Mouse (Mus musculus) ovary, adult 18-20 months (tissue): ENCODE measurements at regions not wholly inside any gene's neighbourhood (a gene's known extent, or its start where the extent isn't known, plus 50 kb on each side); places are given as distances from the start of the nearest gene placed in this dataset.

Experiments
- DNase-seq: peaks from one replicate; pipeline ENCODE4 v3.0.0; 2022; ENCODE audit warnings: low spot score, mixed read lengths

DNA sequence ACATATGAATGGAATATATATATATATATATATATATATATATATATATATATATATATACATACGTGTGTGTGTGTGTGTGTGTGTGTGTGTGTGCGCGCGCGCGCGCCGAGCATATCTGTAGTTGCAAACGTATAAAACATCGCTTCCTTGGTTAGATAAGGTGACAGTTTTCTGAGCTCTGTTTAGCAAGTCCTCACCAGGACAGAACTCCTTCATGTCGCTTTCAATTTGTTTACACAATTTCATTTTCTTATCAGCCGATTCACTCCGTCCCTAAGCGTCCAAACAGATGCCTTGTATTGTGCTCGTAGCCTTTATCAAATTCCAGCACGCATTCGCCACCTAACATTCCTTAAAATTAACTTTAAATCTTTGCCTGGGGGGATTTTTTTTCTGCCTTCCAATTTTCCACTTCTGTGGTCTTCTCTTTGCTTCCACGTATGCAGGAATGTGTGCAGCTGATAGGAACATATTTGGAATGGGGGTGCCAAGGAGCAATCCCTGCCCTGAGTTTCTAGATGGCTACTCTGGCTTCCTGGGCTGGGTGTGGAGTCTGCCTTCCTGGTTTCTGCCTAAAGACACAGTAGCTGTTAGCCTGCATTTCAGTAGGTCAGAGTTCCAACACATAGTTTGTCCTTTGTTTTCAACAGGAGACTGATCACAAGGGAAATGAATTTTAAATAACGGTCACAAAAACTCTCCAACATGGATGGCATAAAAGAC lies 575.7 kb downstream of the Robo2 start:
- no peak for DNase-seq

DNA sequence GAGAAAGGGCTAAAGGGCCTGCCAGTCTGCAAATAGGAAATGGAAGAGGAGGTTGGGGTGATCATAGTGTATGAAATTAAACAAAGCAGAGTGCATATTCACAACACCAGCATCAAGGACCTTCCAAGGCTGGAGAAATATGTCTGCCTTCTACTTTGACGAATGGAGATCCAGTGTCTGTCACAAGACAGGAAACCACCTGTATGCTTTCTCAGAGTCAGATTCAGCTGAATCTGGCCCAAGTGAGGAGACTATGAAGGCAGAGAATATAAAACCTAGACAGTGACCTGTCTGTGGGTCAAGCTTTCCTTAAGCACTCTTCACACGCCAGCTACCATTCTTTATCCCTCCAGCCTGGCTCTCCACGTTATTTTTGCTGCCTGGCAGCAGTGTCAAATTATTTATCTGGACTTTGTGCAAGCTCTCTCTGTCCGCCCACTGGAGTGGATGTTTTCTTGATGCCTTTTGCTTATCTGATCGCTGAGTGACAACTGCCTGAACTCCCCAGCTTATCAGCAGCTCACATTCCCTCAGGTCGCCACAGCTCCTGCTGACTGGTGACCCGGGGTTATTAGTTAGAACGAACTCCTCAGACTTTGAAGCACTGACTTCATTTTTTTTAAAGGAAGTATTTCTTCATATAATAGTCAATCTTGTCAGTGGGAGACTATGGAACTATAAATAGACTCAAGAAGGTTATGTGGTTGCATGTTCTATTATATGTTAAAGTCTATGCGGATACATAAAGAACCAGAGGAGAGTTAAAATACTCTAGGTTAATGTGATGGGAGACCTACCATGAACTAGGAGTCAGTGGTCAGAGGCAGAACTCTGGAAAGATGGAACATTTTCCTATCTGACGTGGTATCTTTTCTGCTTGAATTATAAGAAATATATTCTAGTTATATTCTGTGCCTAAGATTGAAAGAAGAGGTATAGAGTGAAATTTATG lies 590.0 kb downstream of the Robo2 start:
- DNase-seq: no peak

DNA sequence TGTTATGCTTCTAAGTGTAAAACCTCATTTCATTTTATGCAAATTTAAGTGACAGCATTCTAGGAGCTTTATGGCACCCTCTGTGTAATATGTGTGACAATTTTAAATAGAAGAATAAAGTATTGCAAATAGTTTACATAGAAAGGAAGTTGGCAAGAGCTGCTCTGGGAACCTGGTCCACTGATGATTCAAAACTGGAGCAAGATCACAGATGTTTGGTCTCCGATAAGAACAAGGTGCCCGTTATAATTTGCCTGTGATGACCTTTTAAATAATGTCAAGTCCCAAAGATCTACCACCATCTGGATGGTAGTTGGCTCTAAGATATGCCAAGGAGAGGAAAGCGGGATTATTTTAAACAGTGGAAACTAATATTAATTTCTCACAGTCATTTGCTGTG lies 607.1 kb downstream of the Robo2 start:
- no peak for DNase-seq

DNA sequence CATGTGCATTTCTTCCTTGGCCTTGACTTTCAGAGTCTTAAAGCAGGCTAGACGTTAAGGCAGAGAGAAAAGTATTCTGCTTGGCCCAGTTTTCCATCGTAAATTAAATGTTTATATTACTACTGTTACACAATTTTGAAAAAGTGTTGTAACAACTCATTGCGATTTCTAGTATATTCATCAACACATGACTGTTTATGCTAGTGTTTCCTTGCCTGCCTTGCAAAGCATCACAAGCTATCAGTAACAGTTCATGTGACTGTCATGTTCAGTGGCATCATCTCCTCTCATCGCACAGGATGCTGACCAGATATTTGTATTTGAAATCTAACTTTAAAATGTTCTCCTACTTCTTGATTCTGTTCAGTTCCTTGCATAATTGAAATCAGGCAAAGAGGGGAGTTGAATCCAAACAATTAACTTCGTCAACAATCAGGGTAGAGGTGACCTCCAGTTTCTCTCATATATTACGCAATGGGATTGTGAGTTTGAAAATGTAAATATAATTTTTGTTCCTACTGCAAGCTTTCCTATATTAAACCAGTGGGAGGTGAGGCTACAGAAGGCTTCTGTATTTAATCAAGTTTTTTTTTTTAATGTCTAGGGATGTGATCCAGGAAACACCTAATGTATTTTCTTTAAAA lies 615.0 kb downstream of the Robo2 start:
- no peak for DNase-seq

DNA sequence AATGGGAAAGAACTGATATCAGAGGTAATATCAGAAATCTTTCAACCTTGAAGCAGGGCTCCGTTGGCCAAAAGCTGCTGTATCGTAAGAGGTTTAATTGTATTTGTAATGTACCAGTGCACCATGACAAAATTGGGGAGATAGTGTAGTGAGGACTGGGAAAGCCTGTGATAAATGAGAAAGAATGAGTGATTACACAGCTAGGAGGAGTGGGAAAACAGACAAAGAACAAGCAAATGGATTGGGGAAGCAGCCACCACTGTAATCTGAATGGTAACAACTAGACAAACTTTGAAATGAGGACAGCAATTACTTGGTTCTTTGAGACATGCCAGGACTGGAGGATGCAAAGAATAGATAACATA lies 626.6 kb downstream of the Robo2 start:
- DNase-seq: no peak

DNA sequence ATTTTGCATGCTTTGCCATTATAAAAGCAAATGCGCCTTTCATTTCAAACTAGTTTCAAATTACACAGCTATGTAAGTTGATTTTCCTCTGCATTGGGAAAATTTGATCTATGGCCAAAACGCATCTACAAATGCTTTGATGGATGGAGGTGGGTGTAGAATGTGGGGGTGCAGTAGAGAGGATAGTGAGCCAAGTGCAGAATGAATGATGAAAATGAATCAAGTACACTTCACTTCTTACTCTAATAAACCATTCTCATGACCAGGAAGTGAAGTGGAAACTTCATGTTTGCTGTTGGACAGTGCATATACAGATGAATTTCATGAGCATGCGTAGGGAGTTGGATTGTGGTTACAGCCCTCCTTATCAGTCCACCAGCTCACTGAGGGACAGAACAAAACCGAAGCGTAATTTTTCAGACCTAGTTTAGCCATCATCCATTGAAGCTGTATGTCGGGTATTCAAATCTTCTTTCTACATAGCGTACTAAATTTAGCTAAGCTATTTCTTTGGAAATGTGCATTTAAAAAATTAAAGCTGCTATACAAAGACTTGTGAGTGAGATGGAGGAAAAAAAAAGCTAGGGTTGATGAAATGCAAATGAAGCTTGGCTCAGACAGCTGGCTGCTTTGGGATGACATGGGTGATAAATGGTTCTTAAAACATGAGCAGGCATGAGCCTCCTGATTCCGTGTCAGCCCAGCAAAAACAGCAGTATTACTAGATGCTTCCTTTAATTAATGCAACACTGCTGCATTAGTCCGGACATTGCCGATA lies 627.1 kb downstream of the Robo2 start:
- DNase-seq: no peak

DNA sequence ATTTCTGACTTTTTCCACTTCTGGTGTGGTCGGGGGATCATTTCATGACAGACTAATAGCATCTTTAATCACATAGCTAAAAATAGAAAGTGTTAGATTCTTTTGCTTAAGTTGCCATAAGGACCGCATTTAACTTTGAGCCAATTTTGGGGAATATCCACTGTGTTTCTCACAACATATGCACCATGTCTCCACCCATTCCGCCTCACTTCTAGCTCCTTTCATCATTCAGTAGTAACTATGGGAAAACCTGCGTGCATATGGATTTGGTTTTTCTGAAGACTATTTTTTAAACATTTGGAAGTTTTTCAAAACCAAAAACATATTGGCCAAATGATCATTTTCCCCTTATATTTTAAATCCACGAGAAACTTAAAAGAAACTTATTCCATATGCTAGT lies 639.2 kb downstream of the Robo2 start:
- no peak for DNase-seq

DNA sequence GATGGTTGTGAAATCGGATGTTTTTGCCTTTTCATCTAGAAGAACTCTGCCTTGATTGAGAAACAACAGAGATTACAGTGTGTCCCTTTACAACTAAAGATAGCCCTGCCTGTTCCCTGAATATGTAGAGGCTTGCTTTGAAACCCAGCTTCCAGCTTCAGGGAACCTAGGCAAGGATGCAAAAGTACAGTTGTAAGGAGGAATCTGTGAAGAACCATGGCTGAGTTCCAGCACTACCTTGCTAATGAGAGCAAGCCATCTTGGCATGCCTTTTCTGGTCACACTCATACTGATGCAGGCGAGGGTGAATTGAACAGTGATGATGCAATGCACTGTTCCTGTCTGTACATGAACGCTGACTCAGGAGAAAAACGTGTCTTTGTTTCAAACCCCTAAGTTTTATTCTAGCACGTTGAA lies 641.2 kb downstream of the Robo2 start:
- no peak for DNase-seq

DNA sequence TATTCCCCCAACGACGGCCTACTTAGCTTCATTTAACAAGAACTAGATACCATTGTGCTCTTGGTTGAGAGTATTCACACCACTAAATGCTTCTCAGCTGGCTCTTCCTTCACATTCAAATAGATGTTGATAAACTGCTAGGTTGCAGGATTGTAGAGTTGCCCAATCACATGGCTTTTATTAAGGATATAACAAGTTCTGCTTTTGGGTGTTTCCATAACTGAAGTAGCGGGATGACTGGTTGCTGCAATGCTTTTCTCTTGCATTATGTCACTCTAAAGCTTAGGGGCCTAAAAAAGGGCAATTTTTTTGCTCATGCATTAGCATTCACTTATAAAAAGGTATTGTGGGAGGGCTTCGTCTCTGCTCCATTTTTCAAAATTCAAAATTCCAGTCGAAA lies 641.9 kb downstream of the Robo2 start:
- DNase-seq: no peak

DNA sequence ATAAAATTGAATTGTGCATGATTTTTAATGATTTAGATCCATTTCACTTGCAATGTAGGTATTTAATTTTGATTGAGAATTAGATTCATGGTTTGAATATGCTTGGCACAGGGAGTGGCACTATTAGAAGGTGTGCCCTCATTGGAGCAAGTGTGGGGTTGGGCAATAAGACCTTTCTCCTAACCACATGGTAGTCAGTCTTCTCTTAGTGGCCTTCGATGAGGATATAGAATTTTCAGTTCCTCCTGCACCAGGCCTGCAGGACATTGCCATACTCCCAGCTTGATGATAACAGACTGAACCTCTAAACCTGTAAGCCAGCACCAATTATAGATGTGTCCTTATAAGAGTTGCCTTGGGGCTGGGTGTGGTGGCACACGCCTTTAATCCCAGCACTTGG lies 642.9 kb downstream of the Robo2 start:
- DNase-seq: no peak

DNA sequence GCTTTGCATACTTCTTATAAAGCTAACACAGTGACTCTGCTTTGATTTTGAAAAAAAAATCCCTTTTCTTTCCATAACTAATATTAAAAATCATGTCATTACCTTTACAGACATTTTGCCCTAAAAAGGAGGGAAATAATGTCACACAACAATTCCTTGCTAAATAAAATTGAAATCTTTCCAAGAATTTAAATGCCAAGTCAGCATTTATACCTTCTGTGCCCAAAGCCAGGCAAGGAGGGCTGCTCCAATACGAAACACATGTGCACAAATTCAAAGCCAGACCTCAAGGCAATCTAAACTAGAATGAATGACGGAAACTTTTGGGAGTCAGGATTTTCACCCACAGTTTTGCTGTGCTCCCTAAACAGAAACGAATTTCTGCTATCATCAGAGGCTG lies 646.4 kb downstream of the Robo2 start:
- DNase-seq: no peak

DNA sequence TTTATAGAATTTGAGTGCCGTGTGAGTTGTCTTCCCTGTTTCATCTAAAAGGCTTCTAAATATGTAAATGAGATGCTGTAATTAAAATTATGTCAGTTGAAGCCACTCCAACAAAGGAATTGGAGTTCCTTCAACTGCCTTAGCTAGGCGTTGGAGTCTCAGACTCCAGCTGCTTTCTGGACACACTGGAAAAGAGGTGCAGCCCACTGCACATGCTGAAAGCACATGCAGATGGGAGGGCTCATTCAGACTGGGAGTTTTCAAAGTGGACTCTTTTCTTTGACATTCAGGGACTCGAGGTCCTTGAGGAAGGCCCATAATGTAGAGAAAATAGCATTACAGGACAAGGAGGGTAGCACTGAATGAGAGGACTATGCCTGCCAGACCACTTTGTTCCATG lies 650.7 kb downstream of the Robo2 start:
- no peak for DNase-seq

DNA sequence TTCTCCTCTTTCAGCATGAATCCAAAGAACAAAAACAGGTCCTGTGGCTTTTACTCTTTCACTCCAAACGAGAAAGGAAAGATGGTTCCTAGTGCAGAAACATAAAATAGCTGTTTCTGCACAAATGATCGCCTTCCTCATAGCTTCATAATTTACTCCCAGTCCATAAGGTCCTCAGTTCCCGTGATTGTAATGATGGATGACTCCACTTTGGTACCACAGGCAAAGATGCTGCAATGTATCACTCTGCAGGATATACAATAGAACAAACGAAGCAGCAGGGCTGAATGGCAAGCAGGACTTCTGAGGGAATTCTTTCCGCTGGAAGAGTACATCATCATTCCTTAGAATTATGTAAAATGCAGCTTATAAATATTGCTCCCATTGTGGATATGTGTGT lies 652.8 kb downstream of the Robo2 start:
- no peak for DNase-seq

DNA sequence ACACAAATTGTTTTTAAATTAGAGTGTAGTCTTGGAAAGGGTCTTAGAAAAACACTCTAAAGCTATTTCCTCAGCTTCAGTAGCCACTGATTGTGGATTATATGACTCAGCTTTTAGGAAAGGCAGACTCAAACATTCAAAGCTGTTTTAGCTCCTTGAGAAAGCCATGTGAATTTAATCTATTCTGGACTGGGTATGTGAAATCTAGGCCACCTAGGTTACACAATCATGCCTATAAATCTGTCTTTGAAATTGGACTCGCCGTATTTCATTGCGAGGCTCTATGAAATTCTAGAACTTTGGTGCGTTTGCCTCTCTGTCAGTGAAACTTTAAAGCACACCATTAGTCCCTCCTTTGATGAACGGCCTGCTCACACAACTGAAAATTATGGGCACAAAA lies 657.3 kb downstream of the Robo2 start:
- no peak for DNase-seq

DNA sequence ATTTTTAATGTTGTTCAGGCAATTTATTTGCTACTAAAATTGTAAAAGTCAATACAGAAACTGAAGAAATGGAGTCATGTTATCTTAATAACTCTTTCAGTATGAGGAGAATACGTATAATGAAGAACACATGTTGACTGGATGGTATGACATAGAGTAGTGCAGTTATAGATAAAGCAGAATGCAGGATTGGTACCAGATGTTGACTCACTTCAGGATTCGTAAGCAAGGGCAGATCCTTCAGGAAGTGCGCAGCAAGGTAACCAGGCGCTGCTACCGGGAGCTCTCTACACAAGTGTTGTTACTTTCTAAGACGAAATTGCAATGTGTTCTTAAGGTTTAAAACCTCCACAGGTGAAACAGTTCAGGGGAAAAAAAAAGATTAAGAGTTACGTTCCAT lies 683.3 kb downstream of the Robo2 start:
- DNase-seq: no peak

DNA sequence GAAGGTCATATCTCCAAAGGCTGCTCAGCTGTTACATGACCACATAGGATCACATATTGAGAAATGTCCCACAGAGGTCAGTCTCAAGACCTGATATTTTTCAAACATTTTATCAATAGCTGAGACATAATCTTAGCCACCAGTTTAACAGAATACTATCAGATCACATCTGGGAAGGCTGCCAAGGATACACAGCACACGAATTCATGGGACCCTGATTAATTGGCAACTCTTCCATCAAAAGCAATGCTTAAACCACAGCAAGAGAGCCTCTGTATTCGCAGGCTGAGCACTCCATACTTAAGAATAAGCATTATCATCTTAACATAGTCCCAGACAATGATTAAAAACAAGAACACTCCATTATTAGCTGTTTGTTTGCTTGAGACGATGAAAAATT lies 691.9 kb downstream of the Robo2 start:
- DNase-seq: no peak

DNA sequence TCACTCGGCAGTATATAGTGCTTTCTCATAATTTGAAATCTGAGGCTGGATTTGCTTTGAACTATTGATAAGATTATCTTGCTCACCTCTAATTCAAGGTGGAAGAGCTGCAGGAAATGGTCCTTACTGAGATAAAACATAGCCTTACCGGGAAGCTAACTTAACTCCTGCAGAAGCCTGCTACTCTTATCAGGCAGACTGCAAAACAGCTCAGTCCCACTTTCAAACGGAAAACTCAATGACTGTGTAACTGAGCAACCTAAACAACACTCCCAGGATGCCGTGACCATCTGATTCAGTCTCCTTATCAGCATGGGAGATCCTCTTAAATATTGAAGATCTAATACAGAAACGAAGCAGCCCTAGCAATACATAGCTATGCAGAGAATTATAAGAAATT lies 695.3 kb downstream of the Robo2 start:
- no peak for DNase-seq

DNA sequence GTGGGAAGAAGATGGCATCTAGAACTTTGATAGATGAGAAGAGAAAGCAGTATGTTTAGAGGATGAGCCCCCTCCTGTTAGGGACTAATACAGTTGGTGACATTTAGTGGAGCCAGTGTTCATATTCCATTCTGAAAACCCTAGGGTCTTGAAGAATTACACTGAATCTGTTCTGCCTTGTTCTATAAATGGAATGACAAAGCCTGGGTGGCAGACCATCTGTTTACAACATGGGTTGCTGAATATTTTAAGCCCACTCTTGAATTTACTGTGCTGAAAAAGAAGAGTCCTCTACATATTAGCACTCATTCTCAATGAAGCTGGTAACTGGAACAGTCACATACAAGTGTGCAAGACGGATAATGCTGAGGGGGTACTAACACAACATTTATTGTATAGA lies 704.6 kb downstream of the Robo2 start:
- no peak for DNase-seq

DNA sequence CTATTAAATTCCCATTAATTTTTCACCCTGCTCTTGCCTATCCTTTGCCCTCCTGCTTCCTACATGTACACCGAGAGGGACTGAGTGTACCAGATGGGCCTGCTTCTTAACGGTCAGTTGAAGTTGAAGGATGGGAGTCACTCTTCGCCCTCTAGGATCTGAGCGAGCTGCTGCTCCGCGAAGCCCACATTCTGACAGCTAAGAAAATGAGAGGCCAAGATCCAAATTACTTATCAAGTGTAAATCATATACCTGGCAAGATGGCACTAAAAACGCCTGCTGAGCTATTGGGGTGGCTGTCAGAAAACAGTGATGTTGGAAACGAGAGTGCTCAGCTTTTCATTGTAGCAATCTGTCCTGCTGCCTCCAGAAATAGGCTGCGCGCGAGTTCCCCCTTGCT lies 722.4 kb downstream of the Robo2 start:
- DNase-seq: no peak

DNA sequence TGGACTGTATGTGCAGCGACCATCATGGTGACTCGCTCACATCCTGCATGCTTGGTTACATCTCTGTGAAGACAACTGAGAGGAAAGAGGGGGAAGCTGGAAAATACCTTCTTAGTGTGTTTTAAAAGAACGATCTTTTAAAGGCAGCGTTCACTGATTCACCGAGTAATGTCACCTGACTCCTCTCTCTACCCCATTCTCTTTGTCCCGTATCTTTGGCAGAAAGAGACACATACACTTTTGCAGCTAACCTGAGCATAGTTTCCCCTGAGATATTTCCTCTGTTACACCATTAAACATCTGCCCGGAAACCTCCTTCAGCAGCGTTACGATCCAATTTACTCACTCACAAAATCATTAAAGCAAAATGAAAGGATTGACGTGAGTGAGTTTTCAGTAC lies 731.8 kb downstream of the Robo2 start:
- DNase-seq: no peak

DNA sequence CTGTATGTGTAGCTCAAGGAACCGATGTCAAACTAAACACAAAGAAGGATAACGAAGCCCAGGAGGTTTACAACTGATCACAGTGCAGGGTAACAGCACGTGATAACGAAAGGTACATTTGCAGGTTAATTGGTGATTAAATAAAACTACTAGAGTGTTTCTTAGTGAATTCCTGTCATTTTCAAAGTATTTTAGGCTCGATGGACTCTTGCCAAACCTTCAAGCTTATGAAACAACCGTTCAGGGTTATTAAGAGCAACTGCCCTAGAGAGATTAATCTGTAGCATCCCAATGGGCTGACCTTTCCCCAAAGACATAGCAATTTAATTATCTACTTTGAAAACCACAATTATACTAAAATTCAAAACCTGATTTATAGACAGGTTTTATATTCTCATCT lies 741.1 kb downstream of the Robo2 start:
- DNase-seq: no peak

DNA sequence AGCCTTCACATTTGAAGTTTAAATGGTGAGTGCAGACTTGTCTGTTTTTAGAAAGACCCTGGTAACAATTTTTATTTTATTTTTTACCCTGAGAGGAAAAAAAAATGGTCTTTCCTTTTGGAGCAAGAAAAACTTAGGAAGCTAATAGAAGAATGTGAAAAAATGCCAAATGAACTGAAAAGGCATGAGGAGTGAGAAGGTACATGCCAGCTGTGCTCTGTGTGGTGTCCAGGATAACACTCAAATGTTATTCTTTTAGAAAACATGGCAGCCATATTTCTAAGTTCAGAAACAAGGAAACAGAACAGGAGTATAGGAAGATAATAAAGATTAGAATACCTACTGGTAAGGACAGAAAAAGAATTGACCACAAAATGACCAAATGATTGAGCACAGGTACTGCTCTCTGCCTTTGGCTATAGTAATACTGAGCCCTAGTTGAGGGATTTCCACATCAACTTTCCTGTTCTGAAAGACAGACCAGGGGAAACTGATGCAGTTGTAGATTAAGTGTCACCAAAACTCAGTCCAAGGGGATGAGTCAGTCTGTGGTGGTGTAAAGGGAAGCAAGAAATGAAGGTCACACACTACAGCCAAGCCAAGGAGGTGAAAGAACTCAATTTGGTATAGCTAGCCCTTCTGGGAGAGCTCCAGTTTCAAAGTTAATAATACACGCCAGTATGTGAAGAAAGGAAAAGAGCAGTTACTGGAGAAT lies 758.5 kb downstream of the Robo2 start:
- DNase-seq: no peak
